Mouse (Mus musculus): ENCODE measurements at regions not wholly inside any gene's neighbourhood (a gene's known extent, or its start where the extent isn't known, plus 50 kb on each side); places are given as distances from the start of the nearest gene placed in this dataset.
A peak's percentile ranks its signal among the peaks of the same experiment; 100 is the strongest.
"Not testable (repeated sequence)": the region's sequence is repeated elsewhere in the genome, so short reads cannot be mapped to it uniquely, and the experiment has no call there.

- intact Hi-C loops (cut with DNase I), result no loop called here
- DNase-seq (ENCODE audit: low spot score in 2 of 2), result no peak
Measured at GRCm38 (mm10) chr16:76483419-76483818, 109.8 kb upstream of the Nrip1 start.

DNA sequence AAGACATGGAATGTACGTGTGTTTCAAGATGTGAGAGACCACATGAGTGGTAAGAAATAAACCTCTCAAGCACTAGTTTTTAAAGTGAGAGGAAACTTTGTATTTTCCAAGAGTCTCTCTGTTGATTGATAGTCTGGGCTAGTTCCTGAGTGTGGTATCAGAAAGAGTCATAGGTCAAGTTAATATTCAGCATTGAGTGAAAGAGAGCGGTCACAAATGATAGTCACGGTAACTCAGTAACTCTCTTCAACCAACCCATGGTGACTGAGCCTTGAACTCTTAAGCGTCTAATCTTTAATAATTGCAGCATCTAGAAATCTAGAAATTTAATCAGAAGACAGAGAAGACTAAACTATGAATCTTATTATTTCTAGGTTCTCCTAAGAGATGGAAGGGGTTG, 108.3 kb upstream of the Nrip1 start:
- intact Hi-C loops (cut with DNase I), result no loop called here
- DNase-seq (ENCODE audit: low spot score in 2 of 2), result no peak

DNA sequence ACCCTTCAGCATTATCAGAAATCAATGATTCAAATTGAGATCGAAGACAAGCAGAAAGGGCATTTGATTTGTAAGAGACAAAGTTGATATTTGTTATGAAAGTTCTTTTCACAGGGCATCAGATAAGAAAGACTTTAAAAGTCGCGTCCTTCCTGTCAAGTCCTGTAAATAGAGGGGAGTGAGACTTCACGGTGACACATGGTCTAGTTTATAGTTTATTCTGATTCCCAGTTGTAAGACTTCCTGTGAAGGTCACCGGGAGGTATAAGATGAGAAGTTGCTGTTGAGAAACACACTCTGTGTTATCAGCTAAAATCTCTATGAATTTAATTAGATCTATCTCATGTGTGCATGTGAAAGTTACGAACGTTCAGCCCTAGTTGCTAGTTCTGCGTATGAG, 103.8 kb upstream of the Nrip1 start:
- no peak for DNase-seq (ENCODE audit: low spot score in 2 of 2)
- intact Hi-C loops (cut with DNase I), result no loop called here

GRCm38 (mm10) chr16:76474481-76474880, 100.9 kb upstream of the Nrip1 start:
- no peak for DNase-seq (ENCODE audit: low spot score in 2 of 2)
- intact Hi-C loops (cut with DNase I), result no loop called here

DNA sequence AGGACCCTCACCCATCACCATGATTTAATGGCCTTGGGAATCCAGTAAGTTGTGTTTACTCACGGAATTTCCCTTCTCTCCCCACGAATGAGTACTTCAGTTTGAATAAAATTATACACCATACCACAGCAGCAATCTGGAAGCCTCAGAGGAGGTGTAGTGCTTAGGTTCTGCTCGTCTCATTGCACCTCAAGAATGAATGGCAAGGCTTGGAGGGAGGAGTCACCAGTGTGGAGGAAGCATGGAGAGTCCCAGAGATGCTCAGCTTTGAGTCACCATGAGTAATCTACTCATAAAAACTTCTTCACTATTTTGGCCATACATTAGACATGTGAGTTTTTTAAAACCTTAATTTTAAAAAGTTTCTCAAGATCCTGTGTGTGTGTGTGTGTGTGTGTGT, 98.8 kb upstream of the Nrip1 start:
- intact Hi-C loops (cut with DNase I), result no loop called here
- DNase-seq (ENCODE audit: low spot score in 2 of 2), result no peak

GRCm38 (mm10) chr16:76471081-76471480, 97.5 kb upstream of the Nrip1 start:
- DNase-seq (ENCODE audit: low spot score in 2 of 2), result no peak
- intact Hi-C loops (cut with DNase I), result no loop called here

DNA sequence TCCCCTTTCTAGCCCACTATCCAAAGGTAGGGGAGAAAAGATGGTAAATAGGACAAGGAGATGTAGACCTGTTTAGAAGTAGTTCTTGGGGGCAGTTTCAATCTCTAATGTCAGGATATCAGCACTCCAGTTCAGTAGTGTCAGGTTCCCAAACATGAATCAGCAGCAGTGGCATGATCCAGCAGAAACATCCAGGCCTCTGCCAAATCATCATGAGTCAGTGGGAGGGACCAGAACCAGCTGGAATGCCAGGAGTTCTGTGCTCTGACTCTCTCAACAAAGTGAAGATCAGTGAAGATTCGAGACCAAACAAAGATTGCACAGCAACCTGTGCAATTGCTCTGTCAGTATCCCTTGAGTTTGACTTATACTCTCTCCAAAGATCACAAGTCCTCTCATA, 85.9 kb upstream of the Nrip1 start:
- intact Hi-C loops (cut with DNase I), result no loop called here
- no peak for DNase-seq (ENCODE audit: low spot score in 2 of 2)

DNA sequence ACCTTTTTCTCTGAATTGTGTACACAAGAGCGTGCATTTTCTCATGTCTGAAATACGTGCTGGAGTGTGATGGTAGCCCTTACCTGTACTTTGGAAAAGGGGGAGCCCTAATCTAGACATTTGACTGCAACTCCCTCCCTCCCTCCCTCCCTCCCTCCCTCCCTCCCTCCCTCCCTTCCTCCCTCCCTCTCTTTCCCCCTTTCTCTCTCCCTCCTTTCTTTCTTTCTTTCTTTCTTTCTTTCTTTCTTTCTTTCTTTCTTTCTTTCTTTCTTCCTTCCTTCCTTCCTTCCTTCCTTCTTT, 82.6 kb upstream of the Nrip1 start:
- intact Hi-C loops (cut with DNase I); DNase-seq (ENCODE audit: low spot score in 2 of 2): not testable (repeated sequence)

GRCm38 (mm10) chr16:76455499-76456299, 82.1 kb upstream of the Nrip1 start:
- DNase-seq (ENCODE audit: low spot score in 2 of 2), result no peak
- intact Hi-C loops (cut with DNase I), result no loop called here

GRCm38 (mm10) chr16:76454741-76455465, 81.3 kb upstream of the Nrip1 start:
- intact Hi-C loops (cut with DNase I), result no loop called here
- no peak for DNase-seq (ENCODE audit: low spot score in 2 of 2)

- no peak for DNase-seq (ENCODE audit: low spot score in 2 of 2)
- intact Hi-C loops (cut with DNase I), result no loop called here
Measured at GRCm38 (mm10) chr16:76453457-76454200, 80.0 kb upstream of the Nrip1 start.

GRCm38 (mm10) chr16:76448773-76449172, 75.1 kb upstream of the Nrip1 start:
- intact Hi-C loops (cut with DNase I), result no loop called here
- no peak for DNase-seq (ENCODE audit: low spot score in 2 of 2)

GRCm38 (mm10) chr16:76447033-76447432, 73.4 kb upstream of the Nrip1 start:
- intact Hi-C loops (cut with DNase I), result no loop called here
- DNase-seq (ENCODE audit: low spot score in 2 of 2), result no peak

DNA sequence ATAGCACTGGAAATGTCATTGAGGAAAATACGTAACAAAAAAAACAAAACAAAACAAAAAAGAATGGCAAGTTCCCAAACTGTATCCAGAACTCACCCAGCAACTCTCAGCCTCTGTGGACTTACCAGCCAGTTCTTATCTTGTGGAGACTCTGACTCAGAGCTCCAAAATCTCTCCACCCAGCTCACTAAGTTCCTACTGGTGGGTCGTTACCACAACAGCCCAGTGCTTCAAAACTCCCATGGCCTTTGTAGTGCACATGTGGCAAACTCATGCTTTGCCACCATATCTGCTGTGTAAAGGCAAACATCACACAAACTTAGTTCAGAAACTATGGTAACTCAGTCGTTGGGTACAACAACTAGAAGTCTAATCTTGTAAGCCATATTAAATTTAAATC, 71.0 kb upstream of the Nrip1 start:
- DNase-seq (ENCODE audit: low spot score in 2 of 2), result no peak
- intact Hi-C loops (cut with DNase I), result no loop called here

DNA sequence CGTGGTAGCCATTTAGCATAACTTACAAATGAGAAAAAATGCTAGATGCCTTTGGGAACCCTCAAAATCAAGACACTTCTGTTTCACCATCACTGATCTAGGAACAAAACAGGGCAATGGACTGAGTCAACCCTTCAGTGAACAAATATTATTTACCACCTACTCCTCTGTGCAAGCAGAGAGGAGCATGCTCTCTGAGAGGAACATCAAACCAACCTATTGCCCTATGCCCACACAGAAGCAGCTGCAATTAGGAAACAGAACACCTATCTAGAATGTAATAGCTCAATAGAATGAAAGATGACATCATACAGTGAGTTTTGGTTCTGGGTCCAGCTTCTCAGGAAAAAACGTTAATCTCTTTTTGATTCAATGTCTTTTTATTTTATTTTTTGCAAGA, 69.0 kb upstream of the Nrip1 start:
- DNase-seq (ENCODE audit: low spot score in 2 of 2), result no peak
- intact Hi-C loops (cut with DNase I), result no loop called here

GRCm38 (mm10) chr16:76441803-76442448, 68.3 kb upstream of the Nrip1 start:
- intact Hi-C loops (cut with DNase I), result no loop called here
- no peak for DNase-seq (ENCODE audit: low spot score in 2 of 2)

- DNase-seq (ENCODE audit: low spot score in 2 of 2), result no peak
- intact Hi-C loops (cut with DNase I), result no loop called here
Measured at GRCm38 (mm10) chr16:76438093-76438883, 64.7 kb upstream of the Nrip1 start.

DNA sequence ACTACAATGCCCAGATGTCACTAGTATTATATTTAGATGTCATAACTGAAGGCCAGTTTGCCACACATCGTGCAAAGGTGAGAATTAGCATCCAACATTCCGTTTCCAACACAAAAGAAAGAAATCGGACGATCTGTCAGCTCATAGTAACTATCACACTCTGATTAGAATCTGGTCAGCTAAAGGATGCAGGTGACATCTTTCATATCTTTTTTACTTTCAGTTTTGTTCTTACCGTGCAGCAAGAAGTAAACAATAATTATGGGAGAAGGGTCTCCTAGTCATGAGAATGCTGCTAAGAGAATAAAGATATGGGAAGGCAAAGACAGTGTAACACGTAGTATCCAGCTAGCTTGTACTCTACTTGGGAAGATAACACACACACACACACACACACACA, 62.7 kb upstream of the Nrip1 start:
- intact Hi-C loops (cut with DNase I), result no loop called here
- no peak for DNase-seq (ENCODE audit: low spot score in 2 of 2)

GRCm38 (mm10) chr16:76433076-76433825, 59.6 kb upstream of the Nrip1 start:
- intact Hi-C loops (cut with DNase I), result loop anchor here (5.0 kb wide), 1 partner anchor 61 kb away; the partner anchor contains the start of gene Nrip1
- DNase-seq (ENCODE audit: low spot score in 2 of 2), result peak; percentile 29 to 59
